Mouse (Mus musculus): ENCODE measurements around the gene Kars.

Gene Kars

GRCm38 (mm10) chr8:112004754-112005153, 6.4 kb downstream of the Kars start:
- TF ChIP-seq GATA4 (IDR thresholded peaks at IDR 0.05; ENCODE audit: insufficient replicate concordance, low read length): no peak

- no peak for TF ChIP-seq GATA4 (IDR thresholded peaks at IDR 0.05; ENCODE audit: insufficient replicate concordance, low read length)
These were observed 18.5 kb downstream of the Kars start for GRCm38 (mm10) chr8:111992703-111993039.

- no peak for TF ChIP-seq GATA4 (IDR thresholded peaks at IDR 0.05; ENCODE audit: insufficient replicate concordance, low read length)
These were observed 19.0 kb downstream of the Kars start, which contains the start of gene Adat1 for GRCm38 (mm10) chr8:111992013-111992702. Gene Adat1 (minus strand): TSS chr8:111992302.

- TF ChIP-seq GATA4 (IDR thresholded peaks at IDR 0.05; ENCODE audit: insufficient replicate concordance, low read length): no peak
These were observed 19.8 kb downstream of the Kars start for GRCm38 (mm10) chr8:111991278-111991677.

GRCm38 (mm10) chr8:111989911-111990310, 21.2 kb downstream of the Kars start:
- no peak for TF ChIP-seq GATA4 (IDR thresholded peaks at IDR 0.05; ENCODE audit: insufficient replicate concordance, low read length)

- TF ChIP-seq GATA4 (IDR thresholded peaks at IDR 0.05; ENCODE audit: insufficient replicate concordance, low read length): no peak
These were observed 26.6 kb downstream of the Kars start for GRCm38 (mm10) chr8:111984511-111984910.

- no peak for TF ChIP-seq GATA4 (IDR thresholded peaks at IDR 0.05; ENCODE audit: insufficient replicate concordance, low read length)
These were observed 29.0 kb downstream of the Kars start for GRCm38 (mm10) chr8:111982116-111982515.

GRCm38 (mm10) chr8:111978147-111978546, 33.0 kb downstream of the Kars start:
- TF ChIP-seq GATA4 (IDR thresholded peaks at IDR 0.05; ENCODE audit: insufficient replicate concordance, low read length): no peak

GRCm38 (mm10) chr8:111976326-111976725, 34.8 kb downstream of the Kars start:
- TF ChIP-seq GATA4 (IDR thresholded peaks at IDR 0.05; ENCODE audit: insufficient replicate concordance, low read length): no peak

- TF ChIP-seq GATA4 (IDR thresholded peaks at IDR 0.05; ENCODE audit: insufficient replicate concordance, low read length): no peak
These were observed 35.4 kb downstream of the Kars start for GRCm38 (mm10) chr8:111975706-111976105.

GRCm38 (mm10) chr8:111974138-111974537, 37.0 kb downstream of the Kars start:
- no peak for TF ChIP-seq GATA4 (IDR thresholded peaks at IDR 0.05; ENCODE audit: insufficient replicate concordance, low read length)

- TF ChIP-seq GATA4 (IDR thresholded peaks at IDR 0.05; ENCODE audit: insufficient replicate concordance, low read length): no peak
These were observed 42.1 kb downstream of the Kars start for GRCm38 (mm10) chr8:111968991-111969390.

- TF ChIP-seq GATA4 (IDR thresholded peaks at IDR 0.05; ENCODE audit: insufficient replicate concordance, low read length): no peak
These were observed 42.6 kb downstream of the Kars start for GRCm38 (mm10) chr8:111968541-111968940.

- no peak for TF ChIP-seq GATA4 (IDR thresholded peaks at IDR 0.05; ENCODE audit: insufficient replicate concordance, low read length)
These were observed 43.8 kb downstream of the Kars start for GRCm38 (mm10) chr8:111967246-111967870.

- no peak for TF ChIP-seq GATA4 (IDR thresholded peaks at IDR 0.05; ENCODE audit: insufficient replicate concordance, low read length)
These were observed 46.1 kb downstream of the Kars start for GRCm38 (mm10) chr8:111964849-111965561.

- no peak for TF ChIP-seq GATA4 (IDR thresholded peaks at IDR 0.05; ENCODE audit: insufficient replicate concordance, low read length)
These were observed 46.8 kb downstream of the Kars start for GRCm38 (mm10) chr8:111964351-111964750.

Measured in liver, adult (tissue).